Mouse (Mus musculus): ENCODE data around the gene Uqcrc2.

GRCm38 (mm10) chr7:120696331-120696730 is 61.4 kb downstream of the Uqcrc2 start:
- no peak for TF ChIP-seq CTCF (IDR thresholded peaks at IDR 0.05; ENCODE audit: borderline replicate concordance, insufficient read depth, low read depth, low read length)
- TF ChIP-seq POLR2A (IDR thresholded peaks at IDR 0.05; ENCODE audit: borderline replicate concordance, insufficient read depth, low read length), result no peak
